Mouse (Mus musculus) bone marrow macrophage, adult 2 months (primary cell): ENCODE measurements around the gene Gm11937.

Source experiments
- CTCF ChIP-seq: IDR thresholded peaks from 2 replicates; pipeline ENCODE4 v1.5.1; 2012; ENCODE audit warnings: low read depth, mild to moderate bottlenecking, low read length, moderate library complexity
- POLR2A ChIP-seq: IDR thresholded peaks from 2 replicates; pipeline ENCODE4 v1.6.1; 2012; ENCODE audit warnings: mild to moderate bottlenecking, low read depth, low read length, borderline replicate concordance

DNA sequence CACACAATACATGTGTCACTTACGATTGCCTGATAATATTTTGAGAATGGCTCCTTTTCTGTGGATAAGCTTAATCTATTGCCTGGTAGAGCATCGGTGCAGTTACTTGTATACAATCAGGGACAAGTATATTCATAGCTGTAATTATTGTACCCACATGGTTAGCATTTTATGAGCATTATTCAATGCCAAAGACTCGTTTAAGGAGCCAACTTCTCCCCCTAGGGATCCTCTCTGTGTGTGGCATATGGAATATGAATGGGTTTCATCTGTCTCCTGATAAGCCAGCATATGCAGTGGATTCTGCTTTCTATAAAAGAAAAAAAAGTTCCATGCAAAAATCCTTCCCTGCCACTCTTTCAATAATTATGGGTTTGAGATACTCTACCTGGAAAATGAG, 34.4 kb upstream of the Gm11937 start:
- TF ChIP-seq CTCF (no peak), POLR2A (no peak)
